Mouse (Mus musculus): ENCODE results near the gene Fev. TPM values are rescaled to one million over a fixed set of nuclear protein-coding genes. Genes with fewer than 3 reads are reported as not detected.
A peak's percentile ranks its signal among the peaks of the same experiment; 100 is the strongest.

Gene Fev
- polyA plus RNA-seq, 1 experiment from 2014 or later, result 2.1 TPM

GRCm38 (mm10) chr1:74882828-74883227 is 2.4 kb downstream of the Fev start:
- WGBS, result 2% methylated on average over 8 of the region's 8 CpGs
- peaks cover 89% of the 10 kb centered on the region for H3K27me3 ChIP-seq (ENCODE audit: control insufficient read depth, insufficient read depth, low read length)
- H3K9me3 ChIP-seq (ENCODE audit: control insufficient read depth, low read length), result no peaks in the 10 kb centered on the region
- ATAC-seq (ENCODE audit: low FRiP score, low TSS enrichment), result no peak
- H3K4me2 ChIP-seq (replicated peaks; ENCODE audit: low read depth, low read length), result no peak overlapping the region
- H3K9ac ChIP-seq (ENCODE audit: low read depth, low read length), result no peak overlapping the region
- H3K36me3 ChIP-seq (ENCODE audit: control insufficient read depth, insufficient read depth, low read length), result no peaks in the 10 kb centered on the region
- no peak overlapping the region for H3K27ac ChIP-seq (ENCODE audit: low read depth, low read length)
- peaks cover 16% of the 10 kb centered on the region for H3K4me1 ChIP-seq (ENCODE audit: control insufficient read depth, insufficient read depth, low read length)
- peak overlapping the region; percentile 30 for H3K4me3 ChIP-seq (ENCODE audit: low read length)

- H3K9ac ChIP-seq (ENCODE audit: low read depth, low read length), result no peak overlapping the region
- WGBS, result under 1% methylated on average over 69 of the region's 74 CpGs
- no peaks in the 10 kb centered on the region for H3K36me3 ChIP-seq (ENCODE audit: control insufficient read depth, insufficient read depth, low read length)
- H3K4me3 ChIP-seq (ENCODE audit: low read length), result peak overlapping the region; percentile 30
- peaks cover 16% of the 10 kb centered on the region for H3K4me1 ChIP-seq (ENCODE audit: control insufficient read depth, insufficient read depth, low read length)
- H3K4me2 ChIP-seq (replicated peaks; ENCODE audit: low read depth, low read length), result peak overlapping the region; percentile 48
- H3K9me3 ChIP-seq (ENCODE audit: control insufficient read depth, low read length), result no peaks in the 10 kb centered on the region
- no peak overlapping the region for H3K27ac ChIP-seq (ENCODE audit: low read depth, low read length)
- ATAC-seq (ENCODE audit: low FRiP score, low TSS enrichment), result no peak
- H3K27me3 ChIP-seq (ENCODE audit: control insufficient read depth, insufficient read depth, low read length), result peaks cover 83% of the 10 kb centered on the region
Measured at GRCm38 (mm10) chr1:74882055-74882734, 3.0 kb downstream of the Fev start.

GRCm38 (mm10) chr1:74880785-74881360 is 4.3 kb downstream of the Fev start:
- Histone ChIP-seq H3K4me3 (ENCODE audit: low read length) (no peak overlapping the region), H3K4me2 (replicated peaks; ENCODE audit: low read depth, low read length) (no peak overlapping the region)
- 7% methylated on average over 18 of the region's 18 CpGs for WGBS

GRCm38 (mm10) chr1:74877199-74877598 is 8.0 kb downstream of the Fev start:
- Histone ChIP-seq H3K4me2 (replicated peaks; ENCODE audit: low read depth, low read length) (no peak overlapping the region), H3K27ac (ENCODE audit: low read depth, low read length) (no peak overlapping the region), H3K36me3 (ENCODE audit: control insufficient read depth, insufficient read depth, low read length) (no peaks in the 10 kb centered on the region), H3K4me3 (ENCODE audit: low read length) (no peak overlapping the region), H3K9ac (ENCODE audit: low read depth, low read length) (no peak overlapping the region), H3K27me3 (ENCODE audit: control insufficient read depth, insufficient read depth, low read length) (peaks cover 39% of the 10 kb centered on the region), H3K4me1 (ENCODE audit: control insufficient read depth, insufficient read depth, low read length) (no peaks in the 10 kb centered on the region), H3K9me3 (ENCODE audit: control insufficient read depth, low read length) (no peaks in the 10 kb centered on the region)
- 54% methylated on average over 3 of the region's 3 CpGs for WGBS
- no peak for ATAC-seq (ENCODE audit: low FRiP score, low TSS enrichment)

More at GRCm38 (mm10) chr1:74880785-74881360, 4.3 kb downstream of the Fev start:
- Histone ChIP-seq H3K27me3 (ENCODE audit: control insufficient read depth, insufficient read depth, low read length) (peaks cover 71% of the 10 kb centered on the region), H3K36me3 (ENCODE audit: control insufficient read depth, insufficient read depth, low read length) (no peaks in the 10 kb centered on the region), H3K9me3 (ENCODE audit: control insufficient read depth, low read length) (no peaks in the 10 kb centered on the region), H3K4me1 (ENCODE audit: control insufficient read depth, insufficient read depth, low read length) (peaks cover 16% of the 10 kb centered on the region), H3K9ac (ENCODE audit: low read depth, low read length) (no peak overlapping the region), H3K27ac (ENCODE audit: low read depth, low read length) (no peak overlapping the region)
- no peak for ATAC-seq (ENCODE audit: low FRiP score, low TSS enrichment)

- no peaks in the 10 kb centered on the region for H3K4me1 ChIP-seq (ENCODE audit: control insufficient read depth, insufficient read depth, low read length)
- no peak overlapping the region for H3K4me2 ChIP-seq (replicated peaks; ENCODE audit: low read depth, low read length)
- H3K36me3 ChIP-seq (ENCODE audit: control insufficient read depth, insufficient read depth, low read length), result no peaks in the 10 kb centered on the region
- no peak overlapping the region for H3K4me3 ChIP-seq (ENCODE audit: low read length)
- no peak for ATAC-seq (ENCODE audit: low FRiP score, low TSS enrichment)
- H3K27me3 ChIP-seq (ENCODE audit: control insufficient read depth, insufficient read depth, low read length), result peaks cover 5% of the 10 kb centered on the region; the same call in 1 of the 2 replicates
- H3K9me3 ChIP-seq (ENCODE audit: control insufficient read depth, low read length), result no peaks in the 10 kb centered on the region
- 74% methylated on average over 2 of the region's 2 CpGs for WGBS
- no peak overlapping the region for H3K27ac ChIP-seq (ENCODE audit: low read depth, low read length)
- no peak overlapping the region for H3K9ac ChIP-seq (ENCODE audit: low read depth, low read length)
Measured at GRCm38 (mm10) chr1:74872218-74872617, 13.0 kb downstream of the Fev start.

GRCm38 (mm10) chr1:74861783-74862182 is 23.4 kb downstream of the Fev start:
- no peaks in the 10 kb centered on the region for H3K4me1 ChIP-seq (ENCODE audit: control insufficient read depth, insufficient read depth, low read length)
- H3K9me3 ChIP-seq (ENCODE audit: control insufficient read depth, low read length), result no peaks in the 10 kb centered on the region
- H3K27ac ChIP-seq (ENCODE audit: low read depth, low read length), result no peak overlapping the region
- no peak for ATAC-seq (ENCODE audit: low FRiP score, low TSS enrichment)
- H3K27me3 ChIP-seq (ENCODE audit: control insufficient read depth, insufficient read depth, low read length), result peaks cover 40% of the 10 kb centered on the region
- no peaks in the 10 kb centered on the region for H3K36me3 ChIP-seq (ENCODE audit: control insufficient read depth, insufficient read depth, low read length)
- no peak overlapping the region for H3K4me3 ChIP-seq (ENCODE audit: low read length)
- no peak overlapping the region for H3K4me2 ChIP-seq (replicated peaks; ENCODE audit: low read depth, low read length)
- no peak overlapping the region for H3K9ac ChIP-seq (ENCODE audit: low read depth, low read length)

- Histone ChIP-seq H3K36me3 (ENCODE audit: control insufficient read depth, insufficient read depth, low read length) (no peaks in the 10 kb centered on the region), H3K27ac (ENCODE audit: low read depth, low read length) (no peak overlapping the region), H3K9me3 (ENCODE audit: control insufficient read depth, low read length) (no peaks in the 10 kb centered on the region), H3K4me2 (replicated peaks; ENCODE audit: low read depth, low read length) (no peak overlapping the region), H3K9ac (ENCODE audit: low read depth, low read length) (no peak overlapping the region), H3K4me3 (ENCODE audit: low read length) (no peak overlapping the region), H3K27me3 (ENCODE audit: control insufficient read depth, insufficient read depth, low read length) (peaks cover 62% of the 10 kb centered on the region), H3K4me1 (ENCODE audit: control insufficient read depth, insufficient read depth, low read length) (peaks cover 9% of the 10 kb centered on the region)
- ATAC-seq (ENCODE audit: low FRiP score, low TSS enrichment), result no peak
- 41% methylated on average over 6 of the region's 6 CpGs for WGBS
Measured at GRCm38 (mm10) chr1:74859223-74859984, 25.8 kb downstream of the Fev start.

GRCm38 (mm10) chr1:74858805-74859204 is 26.4 kb downstream of the Fev start:
- H3K9ac ChIP-seq (ENCODE audit: low read depth, low read length), result no peak overlapping the region
- H3K4me3 ChIP-seq (ENCODE audit: low read length), result peak overlapping the region; percentile 18; the same call in 1 of the 2 replicates
- H3K4me1 ChIP-seq (ENCODE audit: control insufficient read depth, insufficient read depth, low read length), result peaks cover 9% of the 10 kb centered on the region
- no peak overlapping the region for H3K27ac ChIP-seq (ENCODE audit: low read depth, low read length)
- WGBS, result 8% methylated on average over 16 of the region's 16 CpGs
- 0 out of 2 replicates have a peak overlapping the region, but pooled peaks have one; percentile 37 for H3K4me2 ChIP-seq (replicated peaks; ENCODE audit: low read depth, low read length)
- peaks cover 68% of the 10 kb centered on the region for H3K27me3 ChIP-seq (ENCODE audit: control insufficient read depth, insufficient read depth, low read length)
- H3K36me3 ChIP-seq (ENCODE audit: control insufficient read depth, insufficient read depth, low read length), result no peaks in the 10 kb centered on the region
- no peaks in the 10 kb centered on the region for H3K9me3 ChIP-seq (ENCODE audit: control insufficient read depth, low read length)
- ATAC-seq (ENCODE audit: low FRiP score, low TSS enrichment), result no peak

All from kidney, embryonic 14.5 days (tissue).